Mouse (Mus musculus): ENCODE measurements at regions not wholly inside any gene's neighbourhood (a gene's known extent, or its start where the extent isn't known, plus 50 kb on each side); places are given as distances from the start of the nearest gene placed in this dataset.

GRCm38 (mm10) chr16:3265351-3265750 is 325.5 kb upstream of the Olfr161 start:
- no peak overlapping the region for H3ac ChIP-seq (ENCODE audit: control insufficient read depth, insufficient read length)
- H3K4me2 ChIP-seq (ENCODE audit: low read depth), result no peak overlapping the region
- no peak for TF ChIP-seq E2F4 (IDR thresholded peaks at IDR 0.05; ENCODE audit: insufficient read depth)
- H3K79me2 ChIP-seq (ENCODE audit: control insufficient read depth, insufficient read depth), result no peaks in the 10 kb centered on the region
- H3K4me3 ChIP-seq, result no peak overlapping the region
- no peaks in the 10 kb centered on the region for H3K27me3 ChIP-seq (ENCODE audit: control insufficient read depth, insufficient read depth, insufficient read length)
- no peaks in the 10 kb centered on the region for H3K36me3 ChIP-seq (ENCODE audit: control insufficient read depth, insufficient read depth)

GRCm38 (mm10) chr16:3271819-3272490 is 318.9 kb upstream of the Olfr161 start:
- Histone ChIP-seq H3K36me3 (ENCODE audit: control insufficient read depth, insufficient read depth) (no peaks in the 10 kb centered on the region), H3K4me2 (ENCODE audit: low read depth) (no peak overlapping the region), H3ac (ENCODE audit: control insufficient read depth, insufficient read length) (no peak overlapping the region), H3K27me3 (ENCODE audit: control insufficient read depth, insufficient read depth, insufficient read length) (no peaks in the 10 kb centered on the region), H3K4me3 (no peak overlapping the region), H3K79me2 (ENCODE audit: control insufficient read depth, insufficient read depth) (no peaks in the 10 kb centered on the region)
- TF ChIP-seq MYOG (IDR thresholded peaks at IDR 0.05; ENCODE audit: control insufficient read depth in 1 of 3, insufficient read depth in 1 of 3, insufficient read length in 2 of 3, low read depth in 2 of 3) (no peak), TCF12 (IDR thresholded peaks at IDR 0.05; ENCODE audit: insufficient read depth, poor library complexity, severe bottlenecking) (no peak), SRF (IDR thresholded peaks at IDR 0.05; ENCODE audit: control insufficient read depth, insufficient read length, low read depth) (no peak), REST (IDR thresholded peaks at IDR 0.05; ENCODE audit: insufficient read depth, insufficient read length) (no peak), E2F4 (IDR thresholded peaks at IDR 0.05; ENCODE audit: insufficient read depth) (no peak), POLR2AphosphoS2 (IDR thresholded peaks at IDR 0.05; ENCODE audit: insufficient read length, low read depth) (no peak), USF1 (IDR thresholded peaks at IDR 0.05; ENCODE audit: low read depth) (no peak), CEBPB (IDR thresholded peaks at IDR 0.05; ENCODE audit: insufficient read depth, poor library complexity, severe bottlenecking) (no peak), POLR2A (IDR thresholded peaks at IDR 0.05; ENCODE audit: insufficient read length, low read depth) (no peak), MAX (IDR thresholded peaks at IDR 0.05; ENCODE audit: low read depth) (no peak), MYOD1 (IDR thresholded peaks at IDR 0.05; ENCODE audit: control insufficient read depth in 1 of 3, insufficient read length in 2 of 3, low read depth in 2 of 3) (no peak), TCF3 (IDR thresholded peaks at IDR 0.05; ENCODE audit: insufficient read length, low read depth) (no peak)

GRCm38 (mm10) chr16:3273427-3273826 is 317.4 kb upstream of the Olfr161 start:
- TF ChIP-seq POLR2A (IDR thresholded peaks at IDR 0.05; ENCODE audit: insufficient read length, low read depth), result no peak
- no peak for TF ChIP-seq POLR2AphosphoS2 (IDR thresholded peaks at IDR 0.05; ENCODE audit: insufficient read length, low read depth)
- no peak for TF ChIP-seq TCF3 (IDR thresholded peaks at IDR 0.05; ENCODE audit: insufficient read length, low read depth)
- no peak for TF ChIP-seq SRF (IDR thresholded peaks at IDR 0.05; ENCODE audit: control insufficient read depth, insufficient read length, low read depth)
- no peak for TF ChIP-seq USF1 (IDR thresholded peaks at IDR 0.05; ENCODE audit: low read depth)
- TF ChIP-seq REST (IDR thresholded peaks at IDR 0.05; ENCODE audit: insufficient read depth, insufficient read length), result no peak
- TF ChIP-seq CEBPB (IDR thresholded peaks at IDR 0.05; ENCODE audit: insufficient read depth, poor library complexity, severe bottlenecking), result no peak
- no peak for TF ChIP-seq E2F4 (IDR thresholded peaks at IDR 0.05; ENCODE audit: insufficient read depth)
- no peak for TF ChIP-seq MYOG (IDR thresholded peaks at IDR 0.05; ENCODE audit: control insufficient read depth in 1 of 3, insufficient read depth in 1 of 3, insufficient read length in 2 of 3, low read depth in 2 of 3)
- TF ChIP-seq TCF12 (IDR thresholded peaks at IDR 0.05; ENCODE audit: insufficient read depth, poor library complexity, severe bottlenecking), result no peak
- no peak for TF ChIP-seq MYOD1 (IDR thresholded peaks at IDR 0.05; ENCODE audit: control insufficient read depth in 1 of 3, insufficient read length in 2 of 3, low read depth in 2 of 3)
- no peak for TF ChIP-seq MAX (IDR thresholded peaks at IDR 0.05; ENCODE audit: low read depth)
- H3K79me2 ChIP-seq (ENCODE audit: control insufficient read depth, insufficient read depth), result no peaks in the 10 kb centered on the region
- no peak overlapping the region for H3K4me2 ChIP-seq (ENCODE audit: low read depth)
- no peaks in the 10 kb centered on the region for H3K36me3 ChIP-seq (ENCODE audit: control insufficient read depth, insufficient read depth)
- no peaks in the 10 kb centered on the region for H3K27me3 ChIP-seq (ENCODE audit: control insufficient read depth, insufficient read depth, insufficient read length)
- H3ac ChIP-seq (ENCODE audit: control insufficient read depth, insufficient read length), result no peak overlapping the region
- no peak overlapping the region for H3K4me3 ChIP-seq

Measured in myocyte (in vitro differentiated cells).